Mouse (Mus musculus) hindbrain, embryonic 16.5 days (tissue): ENCODE results near the gene Zcchc2. TPM values are rescaled to one million over a fixed set of nuclear protein-coding genes. Genes with fewer than 3 reads are reported as not detected.

Experiments
- ATAC-seq: fragments of 200-750 bp; cut with Nextera tagmentation; 2 replicates; pipeline ENCODE4 v1.8.0; 2017; ENCODE audit warnings: moderate TSS enrichment, moderate library complexity
- H3K27ac ChIP-seq: fragments of 300-500 bp; sonication (generic); 2 replicates; pipeline ENCODE4 v1.5.1; 2014; ENCODE audit warnings: low read depth, mild to moderate bottlenecking, control low read depth, low read length, moderate library complexity
- H3K27me3 ChIP-seq: fragments of 300-500 bp; sonication (generic); replicated peaks from 2 replicates; pipeline ENCODE4 v1.6.1; 2014; ENCODE audit warnings: low read length; ENCODE audit not compliant: control insufficient read depth, insufficient read depth
- H3K36me3 ChIP-seq: fragments of 300-500 bp; sonication (generic); 2 replicates; pipeline ENCODE4 v1.6.1; 2014; ENCODE audit warnings: mild to moderate bottlenecking, low read length, moderate library complexity, mixed read lengths; ENCODE audit not compliant: control insufficient read depth, insufficient read depth
- H3K4me1 ChIP-seq: fragments of 300-500 bp; sonication (generic); 2 replicates; pipeline ENCODE4 v1.6.1; 2014; ENCODE audit warnings: low read depth, low read length; ENCODE audit not compliant: control insufficient read depth, insufficient read depth
- H3K4me2 ChIP-seq: fragments of 300-500 bp; sonication (generic); 2 replicates; pipeline ENCODE4 v1.6.1; 2014; ENCODE audit warnings: mild to moderate bottlenecking, low read length, control low read depth, moderate library complexity
- H3K4me3 ChIP-seq: fragments of 300-500 bp; sonication (generic); 2 replicates; pipeline ENCODE4 v1.5.1; 2014; ENCODE audit warnings: mild to moderate bottlenecking, low read length, control low read depth, moderate library complexity
- H3K9ac ChIP-seq: fragments of 300-500 bp; sonication (generic); 2 replicates; pipeline ENCODE4 v1.6.1; 2014; ENCODE audit warnings: low read depth, mild to moderate bottlenecking, control low read depth, low read length, moderate library complexity
- H3K9me3 ChIP-seq: fragments of 300-500 bp; sonication (generic); 2 replicates; pipeline ENCODE4 v1.6.1; 2014; ENCODE audit warnings: mild to moderate bottlenecking, low read length, moderate library complexity; ENCODE audit not compliant: control insufficient read depth
- WGBS: fragments of 180-500 bp; shearing (Covaris S2); extraction: QIAGEN DNeasy Blood & Tissue Kit; methylation state at CpG from one replicate; pipeline ENCODE4 v1.1.7; 2014; 5-methylcytosine and 5-hydroxymethylcytosine counted together
- polyA plus RNA-seq: library from polyadenylated mRNA; unstranded; fragments of >200 nt; fragmentation: Nextera tagmentation; extraction: Ambion mirVana; gene quantifications from 2 replicates; pipeline ENCODE4 v1.2.1, GENCODE M21; 2015

The Zcchc2 gene
- polyA plus RNA-seq, 1 experiment from 2014 or later = 2.9 TPM

GRCm38 (mm10) chr1:105993601-105994209, 3.5 kb downstream of the Zcchc2 start:
- peak; percentile 65 for ATAC-seq
- no peaks in the 10 kb centered on the region for H3K27me3 ChIP-seq
- peak overlapping the region; percentile 69 for H3K27ac ChIP-seq
- peaks cover 26% of the 10 kb centered on the region for H3K4me1 ChIP-seq
- peak overlapping the region; percentile 76 for H3K4me3 ChIP-seq
- WGBS = under 1% methylated on average over 37 of the region's 37 CpGs
- H3K9me3 ChIP-seq = no peaks in the 10 kb centered on the region
- peak overlapping the region; percentile 92 for H3K4me2 ChIP-seq
- H3K36me3 ChIP-seq = no peaks in the 10 kb centered on the region
- H3K9ac ChIP-seq = peak overlapping the region; percentile 78

- Histone ChIP-seq H3K4me3 (no peak overlapping the region), H3K27ac (no peak overlapping the region), H3K4me1 (peaks cover 23% of the 10 kb centered on the region), H3K9ac (no peak overlapping the region), H3K4me2 (no peak overlapping the region), H3K9me3 (no peaks in the 10 kb centered on the region), H3K36me3 (no peaks in the 10 kb centered on the region), H3K27me3 (no peaks in the 10 kb centered on the region)
- ATAC-seq = no peak
- 81% methylated on average over 2 of the region's 2 CpGs for WGBS
These were observed 5.8 kb downstream of the Zcchc2 start for GRCm38 (mm10) chr1:105995966-105996365.

GRCm38 (mm10) chr1:105997282-105997681, 7.1 kb downstream of the Zcchc2 start:
- no peak for ATAC-seq

DNA sequence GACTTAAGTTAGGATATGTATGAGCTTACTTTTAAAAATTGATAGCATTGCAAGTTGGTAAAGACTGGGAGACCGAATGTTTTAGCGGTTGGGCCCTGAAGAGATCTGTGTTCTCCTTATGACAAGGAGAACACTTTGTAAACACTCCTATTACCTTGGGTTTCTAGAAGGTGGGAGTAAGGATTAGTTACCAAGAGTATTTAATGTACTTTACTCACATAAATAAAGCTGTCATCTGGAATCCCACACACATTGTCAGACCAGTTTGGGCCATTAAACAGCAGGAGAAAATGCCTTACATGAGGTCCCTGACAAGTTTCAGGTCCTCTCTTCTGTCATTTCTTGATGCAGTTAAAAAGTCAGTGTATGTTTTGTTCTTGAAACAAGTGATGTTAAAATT, 9.6 kb downstream of the Zcchc2 start:
- no peak overlapping the region for H3K4me2 ChIP-seq
- no peaks in the 10 kb centered on the region for H3K9me3 ChIP-seq
- H3K36me3 ChIP-seq = no peaks in the 10 kb centered on the region
- H3K4me1 ChIP-seq = peaks cover 3% of the 10 kb centered on the region; the same call in 1 of the 2 replicates
- whole genome bisulfite sequencing = 99% methylated on average over 2 of the region's 2 CpGs
- H3K27ac ChIP-seq = no peak overlapping the region
- H3K4me3 ChIP-seq = no peak overlapping the region
- H3K27me3 ChIP-seq = no peaks in the 10 kb centered on the region
- H3K9ac ChIP-seq = no peak overlapping the region
- ATAC-seq = no peak

More at GRCm38 (mm10) chr1:105997282-105997681, 7.1 kb downstream of the Zcchc2 start:
- Histone ChIP-seq H3K27me3 (no peaks in the 10 kb centered on the region), H3K4me2 (no peak overlapping the region), H3K27ac (no peak overlapping the region), H3K9ac (no peak overlapping the region), H3K9me3 (no peaks in the 10 kb centered on the region), H3K36me3 (no peaks in the 10 kb centered on the region), H3K4me3 (no peak overlapping the region), H3K4me1 (peaks cover 17% of the 10 kb centered on the region)
- WGBS = 47% methylated on average over 3 of the region's 3 CpGs

DNA sequence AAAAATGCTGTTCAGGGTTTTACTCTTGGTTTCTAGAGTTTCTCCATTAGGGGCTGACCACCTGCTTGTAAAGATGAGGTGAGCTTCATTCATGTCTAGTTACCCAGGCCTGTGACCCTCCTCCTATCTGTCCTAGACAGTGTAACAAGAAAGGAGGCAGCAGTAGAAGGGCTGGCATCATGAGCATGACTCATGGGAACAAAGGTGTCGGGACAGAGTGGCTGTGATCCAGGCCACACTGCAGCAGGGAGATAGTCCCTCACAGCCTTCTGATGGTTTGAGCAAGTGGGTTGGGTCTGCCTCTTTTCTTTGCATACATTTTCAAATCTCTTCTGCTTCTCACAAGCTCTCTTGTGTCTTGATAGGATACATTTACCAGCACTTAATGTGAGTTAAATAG, 17.4 kb downstream of the Zcchc2 start:
- Histone ChIP-seq H3K9me3 (no peaks in the 10 kb centered on the region), H3K27ac (no peak overlapping the region), H3K27me3 (no peaks in the 10 kb centered on the region), H3K9ac (no peak overlapping the region), H3K4me2 (no peak overlapping the region), H3K36me3 (peaks cover 12% of the 10 kb centered on the region), H3K4me3 (no peak overlapping the region), H3K4me1 (no peaks in the 10 kb centered on the region)
- 94% methylated on average over 1 of the region's 1 CpGs for WGBS
- no peak for ATAC-seq

DNA sequence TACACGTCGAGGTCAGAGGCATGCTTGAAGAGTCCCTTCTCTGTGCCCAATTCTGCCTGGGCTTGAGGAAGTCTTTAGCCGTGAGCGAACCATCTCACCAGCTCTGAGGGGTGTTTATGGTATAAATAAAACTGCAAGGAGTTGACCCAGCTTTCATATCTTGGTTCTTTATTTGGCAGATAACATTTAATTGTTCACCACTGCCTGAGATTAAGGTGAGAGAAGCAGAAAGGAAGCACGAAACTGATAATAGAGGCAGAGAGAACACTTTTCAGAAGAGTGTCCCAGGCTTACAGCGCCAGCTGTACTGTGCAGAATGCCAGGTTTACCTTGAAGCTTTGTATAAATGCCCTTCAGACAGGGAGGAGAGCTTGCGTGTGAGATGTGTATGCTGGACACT, 20.9 kb downstream of the Zcchc2 start:
- Histone ChIP-seq H3K27me3 (no peaks in the 10 kb centered on the region), H3K27ac (no peak overlapping the region), H3K4me3 (no peak overlapping the region), H3K4me2 (no peak overlapping the region), H3K4me1 (no peaks in the 10 kb centered on the region), H3K36me3 (peaks cover 12% of the 10 kb centered on the region), H3K9me3 (no peaks in the 10 kb centered on the region), H3K9ac (no peak overlapping the region)
- WGBS = 94% methylated on average over 7 of the region's 7 CpGs
- ATAC-seq = no peak

DNA sequence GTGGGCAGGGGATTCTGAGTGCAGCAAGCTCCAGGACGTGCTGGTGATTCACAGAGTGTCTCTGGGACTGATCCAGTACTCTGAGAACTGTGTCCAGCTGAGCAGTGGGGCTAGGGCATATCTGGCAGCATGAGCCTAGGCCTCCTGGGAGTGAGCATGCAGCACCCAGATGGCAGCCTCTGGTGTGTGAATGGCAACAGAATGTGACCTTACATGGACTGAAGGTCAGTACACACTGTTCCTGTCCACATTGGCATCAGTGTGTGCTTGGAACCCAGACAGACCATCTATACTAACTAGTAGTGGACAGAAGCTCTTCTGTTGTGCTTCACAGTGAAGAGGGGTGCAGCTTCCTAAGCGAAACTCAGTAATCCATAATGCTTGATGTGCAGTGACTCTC, 23.6 kb downstream of the Zcchc2 start:
- Histone ChIP-seq H3K4me3 (no peak overlapping the region), H3K4me2 (no peak overlapping the region), H3K27ac (no peak overlapping the region), H3K9ac (no peak overlapping the region), H3K4me1 (no peaks in the 10 kb centered on the region), H3K36me3 (peaks cover 10% of the 10 kb centered on the region), H3K9me3 (no peaks in the 10 kb centered on the region), H3K27me3 (no peaks in the 10 kb centered on the region)
- 100% methylated on average over 2 of the region's 2 CpGs for WGBS
- ATAC-seq = no peak

- no peak for ATAC-seq
- H3K9me3 ChIP-seq = no peaks in the 10 kb centered on the region
These were observed 26.1 kb downstream of the Zcchc2 start for GRCm38 (mm10) chr1:106016262-106016661.

DNA sequence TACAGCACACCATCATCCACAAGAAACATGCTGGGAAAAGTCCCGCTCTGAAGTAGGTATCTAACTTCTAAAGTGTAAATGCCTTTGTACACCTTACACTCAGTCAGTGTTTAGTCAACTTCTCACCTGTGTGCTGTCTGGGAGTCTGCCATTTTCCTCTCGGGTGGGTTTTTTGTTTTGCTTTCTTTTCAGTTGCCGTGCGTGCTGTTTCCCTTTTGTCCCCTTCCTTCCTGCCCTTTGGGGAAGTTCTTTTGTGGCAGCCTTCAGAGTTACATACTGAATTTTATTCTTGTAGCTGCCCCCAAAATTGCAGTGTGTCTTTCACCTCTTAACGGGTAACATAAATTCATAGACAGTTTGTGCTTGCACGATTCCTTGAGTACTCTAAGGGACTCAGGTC, 29.6 kb downstream of the Zcchc2 start:
- H3K4me3 ChIP-seq = no peak overlapping the region
- no peak for ATAC-seq
- peaks cover 33% of the 10 kb centered on the region for H3K36me3 ChIP-seq
- no peaks in the 10 kb centered on the region for H3K9me3 ChIP-seq
- H3K27ac ChIP-seq = no peak overlapping the region
- WGBS = 70% methylated on average over 6 of the region's 6 CpGs
- H3K27me3 ChIP-seq = no peaks in the 10 kb centered on the region
- no peak overlapping the region for H3K4me2 ChIP-seq
- H3K9ac ChIP-seq = no peak overlapping the region
- no peaks in the 10 kb centered on the region for H3K4me1 ChIP-seq

More at GRCm38 (mm10) chr1:106016262-106016661, 26.1 kb downstream of the Zcchc2 start:
- Histone ChIP-seq H3K9ac (no peak overlapping the region), H3K36me3 (peaks cover 14% of the 10 kb centered on the region), H3K27ac (no peak overlapping the region), H3K4me1 (no peaks in the 10 kb centered on the region), H3K27me3 (no peaks in the 10 kb centered on the region), H3K4me3 (no peak overlapping the region), H3K4me2 (no peak overlapping the region)
- 84% methylated on average over 6 of the region's 6 CpGs for WGBS
